Mouse (Mus musculus) erythroid progenitor cell, adult 5-6 weeks (primary cell): Measurements from ENCODE around the gene Itga9. TPM values are rescaled to one million over a fixed set of nuclear protein-coding genes. Genes with fewer than 3 reads are reported as not detected.
A peak's percentile ranks its signal among the peaks of the same experiment; 100 is the strongest.

Source experiments
- ATAC-seq: replicated peaks from 2 replicates; pipeline ENCODE4 v1.8.0; 2016; ENCODE audit warnings: moderate number of reproducible peaks, mild to moderate bottlenecking, moderate TSS enrichment, inconsistent platforms; ENCODE audit not compliant: poor library complexity, low FRiP score, severe bottlenecking
- total RNA-seq, 2 experiments: library from RNA; stranded (forward) in 1 of 2; stranded (reverse) in 1 of 2; fragments of 150-400 nt in 1 of 2; fragments of 186-747, 209-891 nt in 1 of 2; gene quantifications; 2 replicates each; pipeline versions ENCODE4 v1.2.3 to v1.2.4; 2015 to 2017; ENCODE audit warnings: low replicate concordance in 2 of 2

Gene Itga9
- total RNA-seq, 2 experiments from 2014 or later, result 1.6 to 2.9 TPM

- ATAC-seq, result peak; percentile 82
Observed at GRCm38 (mm10) chr9:118925286-118926110, 319.0 kb downstream of the Itga9 start.

- ATAC-seq, result peak; percentile 37
Observed at GRCm38 (mm10) chr9:118926111-118926650, 319.7 kb downstream of the Itga9 start, which contains the start of gene Ctdspl. Ctdspl (plus strand) TSS chr9:118926453.

GRCm38 (mm10) chr9:118926688-118927321 lies 320.3 kb downstream of the Itga9 start:
- no peak for ATAC-seq

DNA sequence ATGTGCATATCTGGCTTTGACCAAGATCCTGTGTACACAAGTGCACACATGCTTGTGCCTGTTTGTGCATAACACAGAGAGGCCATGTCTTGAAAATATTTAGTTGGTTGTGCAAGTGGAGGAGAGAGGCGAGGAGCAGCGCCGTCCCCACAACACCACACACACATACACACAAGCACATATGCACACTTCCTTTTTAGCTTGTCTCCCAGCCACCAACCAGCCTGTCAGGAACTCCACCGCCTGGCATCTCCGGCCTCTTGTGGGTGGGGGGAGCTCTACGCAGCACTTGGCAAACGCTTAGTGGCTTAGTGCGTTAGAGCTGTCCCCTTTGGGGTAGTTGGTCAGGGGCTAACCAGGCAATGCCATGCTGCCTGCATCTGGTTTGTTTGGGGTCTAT lies 321.0 kb downstream of the Itga9 start:
- no peak for ATAC-seq

DNA sequence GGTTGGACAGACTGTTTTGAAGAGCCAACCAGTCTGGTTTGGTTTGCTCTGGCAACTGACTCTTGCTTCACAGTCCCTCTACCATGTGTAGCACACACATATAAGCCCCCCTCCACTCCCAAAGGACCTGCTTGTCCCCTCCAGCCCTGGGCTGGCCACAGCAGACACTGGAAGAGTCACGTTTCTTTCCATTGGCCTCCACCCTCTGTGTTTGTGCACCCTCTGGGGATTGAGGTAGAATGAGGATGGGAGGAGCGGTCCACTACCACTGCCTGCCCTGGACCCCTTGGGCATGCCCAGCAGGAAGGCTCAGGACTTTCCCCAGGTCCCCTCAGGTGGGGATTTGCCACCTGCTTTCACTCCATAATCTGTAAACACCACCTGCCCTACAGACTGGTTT lies 321.5 kb downstream of the Itga9 start:
- ATAC-seq, result no peak

- ATAC-seq, result no peak
Observed at GRCm38 (mm10) chr9:118928656-118929055, 322.2 kb downstream of the Itga9 start.

DNA sequence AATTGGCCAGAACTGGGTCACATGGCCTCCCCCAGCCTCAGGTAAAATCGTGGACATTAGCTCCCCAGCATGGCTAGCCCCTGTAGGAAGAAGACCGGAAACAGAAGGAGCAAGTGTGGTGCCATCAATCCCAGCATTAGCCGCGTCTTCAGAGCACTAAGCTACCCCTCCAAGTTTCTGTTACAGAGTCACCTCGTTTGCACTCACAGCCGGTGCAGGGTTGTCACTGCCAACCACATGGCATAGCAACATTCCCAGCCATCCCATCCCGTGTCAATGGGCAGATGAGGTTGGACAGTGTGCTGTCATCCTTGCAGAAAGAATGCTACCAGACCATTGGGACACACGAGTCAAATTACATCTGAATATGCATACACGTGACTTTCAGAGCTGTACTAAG lies 324.1 kb downstream of the Itga9 start:
- ATAC-seq, result no peak

GRCm38 (mm10) chr9:118933800-118934199 lies 327.3 kb downstream of the Itga9 start:
- no peak for ATAC-seq

- no peak for ATAC-seq
Observed at GRCm38 (mm10) chr9:118934319-118934718, 327.8 kb downstream of the Itga9 start.

GRCm38 (mm10) chr9:118935098-118935497 lies 328.6 kb downstream of the Itga9 start:
- ATAC-seq, result no peak

DNA sequence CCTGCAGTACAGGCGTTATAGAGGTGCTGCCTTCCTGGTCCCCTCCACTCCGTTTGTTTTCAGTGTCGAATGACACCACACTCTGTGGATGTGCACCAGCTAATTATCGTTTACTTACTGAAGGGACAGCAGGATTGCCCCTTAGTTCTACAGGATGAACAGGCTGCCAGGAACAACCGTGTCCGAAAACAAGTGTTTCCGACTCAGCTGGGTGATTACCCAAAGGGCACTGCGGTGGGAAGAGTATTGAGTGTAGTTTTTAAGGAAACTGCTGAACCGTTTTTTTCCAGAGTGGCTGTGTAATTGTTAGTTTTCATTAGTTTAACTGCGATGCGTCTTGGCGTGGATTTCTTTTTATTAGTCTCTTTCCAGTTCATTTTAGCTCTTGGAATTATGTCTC lies 329.6 kb downstream of the Itga9 start:
- no peak for ATAC-seq

- no peak for ATAC-seq
Observed at GRCm38 (mm10) chr9:118937515-118937914, 331.0 kb downstream of the Itga9 start.

GRCm38 (mm10) chr9:118939410-118939809 lies 332.9 kb downstream of the Itga9 start:
- ATAC-seq, result no peak

- ATAC-seq, result no peak
Observed at GRCm38 (mm10) chr9:118939831-118940230, 333.3 kb downstream of the Itga9 start.

DNA sequence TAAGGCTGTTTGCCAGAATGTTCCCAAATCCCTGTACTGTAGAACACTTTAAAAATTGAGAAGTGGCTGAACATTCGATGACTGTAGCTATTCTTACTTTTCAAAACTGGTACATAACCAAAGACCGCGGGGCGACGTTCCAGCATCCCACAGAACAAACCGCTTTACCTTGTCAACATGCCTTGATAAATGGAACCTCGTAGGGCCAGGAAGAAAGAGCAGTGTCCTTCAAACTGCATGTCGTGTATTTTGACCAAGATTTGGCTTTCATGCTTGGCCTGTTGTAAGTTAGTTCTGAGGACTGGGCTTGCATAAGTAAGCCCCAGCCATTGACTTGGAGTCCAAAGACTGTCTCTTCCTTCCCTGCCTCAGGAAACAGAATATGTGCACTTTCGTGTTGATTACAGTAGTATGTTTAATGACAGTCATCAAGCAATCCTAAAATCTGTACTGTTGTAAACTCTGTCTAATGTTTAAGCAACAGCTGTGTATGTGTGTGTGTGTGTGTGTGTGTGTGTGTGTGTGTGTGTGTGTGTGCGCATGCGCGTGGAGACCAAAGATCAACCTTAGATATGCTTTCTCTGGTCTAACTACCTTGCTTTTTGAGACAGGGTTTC lies 334.2 kb downstream of the Itga9 start:
- no peak for ATAC-seq

GRCm38 (mm10) chr9:118942030-118942429 lies 335.5 kb downstream of the Itga9 start:
- ATAC-seq, result no peak

GRCm38 (mm10) chr9:118943941-118944340 lies 337.5 kb downstream of the Itga9 start:
- ATAC-seq, result no peak

DNA sequence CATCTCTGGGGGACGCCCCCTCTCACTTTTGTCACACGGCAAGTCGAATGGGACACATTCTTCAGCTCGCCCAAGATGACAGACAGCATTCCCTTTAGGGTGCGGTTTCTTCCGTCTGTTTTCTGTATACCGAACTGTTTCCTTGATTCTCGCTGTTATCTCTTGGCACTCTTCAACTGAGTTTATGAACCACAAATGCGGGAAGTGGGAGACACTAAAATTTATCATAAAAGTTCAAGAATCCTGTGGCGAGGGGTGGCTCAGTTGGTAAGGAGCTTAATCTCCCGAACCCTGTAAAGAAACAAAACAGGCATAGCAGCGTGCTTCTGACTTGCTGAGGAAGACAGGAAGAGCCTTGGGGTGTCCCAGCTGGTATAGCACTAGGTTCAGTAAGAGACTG lies 337.9 kb downstream of the Itga9 start:
- no peak for ATAC-seq

DNA sequence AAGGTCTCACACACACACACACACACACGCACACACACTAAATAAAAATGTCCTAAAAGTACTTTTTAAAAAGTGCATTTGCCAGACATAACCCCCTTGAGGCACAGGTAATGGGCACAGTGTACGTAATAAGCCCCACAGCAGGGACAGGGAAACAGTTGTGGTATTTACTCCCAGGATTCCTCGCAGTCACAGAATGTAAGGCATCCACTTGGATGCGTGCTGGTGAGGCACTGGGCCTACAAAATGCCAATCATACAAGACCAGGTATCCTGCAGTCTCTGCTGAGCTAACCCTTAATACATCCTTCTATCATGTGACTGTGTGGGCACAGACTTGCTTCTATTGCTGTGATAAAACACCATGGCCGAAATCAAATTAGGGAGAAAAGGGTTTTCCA lies 342.0 kb downstream of the Itga9 start:
- no peak for ATAC-seq

GRCm38 (mm10) chr9:118949124-118949523 lies 342.6 kb downstream of the Itga9 start:
- ATAC-seq, result no peak

DNA sequence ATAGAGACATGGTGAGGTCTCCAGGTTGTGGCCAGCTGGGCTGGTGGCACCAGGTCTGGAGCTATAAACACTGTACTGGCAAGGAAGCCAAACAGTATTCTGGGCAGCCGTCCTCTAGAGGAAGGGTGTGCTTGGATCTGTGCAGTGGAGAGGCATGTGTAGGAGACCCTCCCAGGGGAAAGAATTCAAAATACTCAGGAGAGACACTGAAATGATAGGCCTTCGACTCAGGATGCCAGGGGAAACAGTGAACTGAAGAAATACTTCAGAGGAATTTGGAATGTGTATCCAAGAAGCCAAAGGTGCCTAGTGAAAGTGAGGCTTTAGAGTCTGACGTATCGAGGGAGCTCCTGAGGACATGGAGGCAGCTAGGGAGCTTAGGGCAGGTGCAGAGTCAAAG lies 343.2 kb downstream of the Itga9 start:
- ATAC-seq, result no peak
